Mouse (Mus musculus): Measurements from ENCODE around the gene Rbks.

The Rbks gene

DNA sequence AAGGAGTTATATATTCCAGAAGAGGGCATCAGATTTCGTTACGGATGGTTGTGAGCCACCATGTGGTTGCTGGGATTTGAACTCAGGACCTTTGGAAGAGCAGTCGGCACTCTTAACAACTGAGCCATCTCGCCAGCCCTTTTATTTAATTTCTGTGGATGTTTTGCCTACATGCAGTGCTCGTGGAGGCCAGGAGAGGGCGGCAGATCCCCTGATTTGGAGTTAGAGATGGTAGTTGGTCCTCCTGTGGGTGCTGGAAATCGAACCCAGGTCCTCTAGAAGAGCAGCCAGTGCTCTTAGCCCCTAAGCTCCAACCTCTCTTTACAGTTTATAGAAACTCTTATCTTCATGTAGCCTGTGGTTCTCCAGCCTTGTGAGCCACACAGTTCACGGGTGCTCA lies 108.8 kb downstream of the Rbks start:
- in situ Hi-C loops (cut with MboI, MseI): loop anchor here (10.0 kb wide), 2 partner anchors 106 to 556 kb away; partner anchors contain the start of genes Babam2 (in 1 of the 2) and Rbks (in 1 of the 2)

DNA sequence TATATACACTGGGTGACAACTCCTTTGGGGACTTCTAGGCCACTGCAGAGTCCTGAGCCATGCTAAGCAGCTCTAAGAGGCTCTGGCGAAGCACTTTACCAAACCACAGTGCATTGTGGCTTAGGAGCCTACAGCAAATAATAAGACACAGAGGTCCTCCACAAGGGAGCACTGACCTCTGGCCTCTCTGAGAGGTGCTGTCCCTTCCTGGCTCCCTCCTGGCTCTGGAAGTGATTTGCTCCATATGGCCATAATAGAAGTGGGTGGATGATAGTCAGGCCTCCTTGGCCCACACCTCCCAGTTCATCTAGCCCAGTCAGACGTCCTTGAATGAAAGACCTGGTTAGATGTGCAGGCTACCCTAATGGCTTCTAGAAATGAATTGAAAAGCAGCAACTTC lies 109.4 kb downstream of the Rbks start:
- in situ Hi-C loops (cut with MboI, MseI): loop anchor here (10.0 kb wide), 2 partner anchors 107 to 557 kb away; partner anchors contain the start of genes Babam2 (in 1 of the 2) and Rbks (in 1 of the 2)

DNA sequence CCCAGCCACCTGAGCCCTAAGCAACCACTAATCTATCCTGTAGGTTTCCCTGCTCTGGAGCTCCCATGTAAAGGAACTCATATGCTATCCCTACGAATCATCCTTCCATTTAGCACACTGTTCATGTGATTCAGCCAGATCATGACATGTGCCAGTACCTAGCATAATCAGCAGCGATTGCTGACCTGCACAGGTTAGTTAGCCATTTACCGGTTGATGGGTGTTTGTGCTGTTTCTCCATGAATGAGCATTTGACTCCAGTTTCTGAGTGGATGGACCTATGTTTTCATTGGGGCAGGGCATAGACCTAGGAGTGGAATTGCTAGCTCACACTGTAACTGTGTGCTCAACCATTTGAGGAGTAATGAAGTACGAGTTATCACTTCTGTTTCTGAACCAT lies 111.9 kb downstream of the Rbks start:
- in situ Hi-C loops (cut with MboI, MseI): loop anchor here (10.0 kb wide), 2 partner anchors 109 to 559 kb away; partner anchors contain the start of genes Babam2 (in 1 of the 2) and Rbks (in 1 of the 2)

DNA sequence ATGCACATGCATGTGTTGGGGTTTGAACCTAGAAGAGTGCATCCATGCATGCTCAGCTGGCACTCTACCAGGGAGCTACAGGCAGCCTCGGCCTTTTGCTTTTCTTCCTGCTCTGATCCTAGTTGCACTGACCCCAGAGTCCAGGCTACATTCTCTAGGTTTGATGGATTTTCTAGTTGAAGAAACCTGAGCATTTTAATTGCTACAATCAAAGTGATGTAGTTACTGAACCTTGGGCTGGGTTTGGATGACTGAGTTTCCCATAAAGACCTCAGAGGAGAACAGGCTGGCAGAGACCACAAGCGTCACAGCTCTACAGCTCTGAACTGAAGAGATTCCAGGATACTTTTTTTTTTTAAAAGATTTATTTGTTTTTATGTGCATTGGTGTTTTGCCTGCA lies 114.2 kb downstream of the Rbks start:
- in situ Hi-C loops (cut with MboI, MseI): loop anchor here (10.0 kb wide), 2 partner anchors 112 to 562 kb away; partner anchors contain the start of genes Babam2 (in 1 of the 2) and Rbks (in 1 of the 2)

DNA sequence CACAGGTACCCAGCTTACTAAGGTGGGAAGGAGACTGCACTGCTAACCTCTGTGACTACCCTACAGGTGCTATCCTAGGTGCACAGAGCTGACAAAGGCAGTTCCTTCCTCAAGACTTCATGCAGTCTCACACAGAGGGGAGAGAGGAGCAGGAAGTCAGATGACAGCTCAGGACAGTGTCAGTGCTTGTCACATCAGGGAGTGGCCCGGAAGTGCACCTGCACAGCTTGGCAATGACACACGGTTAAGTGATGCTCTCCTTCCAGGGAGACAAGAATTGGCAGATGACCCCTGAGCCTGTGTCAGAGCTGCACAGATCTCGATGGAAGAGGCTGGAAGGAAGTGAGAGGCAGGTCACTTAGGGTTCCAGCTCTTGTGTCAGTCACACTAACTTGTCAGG lies 115.5 kb downstream of the Rbks start:
- in situ Hi-C loops (cut with MboI, MseI): loop anchor here (10.0 kb wide), 2 partner anchors 113 to 563 kb away; partner anchors contain the start of genes Babam2 (in 1 of the 2) and Rbks (in 1 of the 2)

DNA sequence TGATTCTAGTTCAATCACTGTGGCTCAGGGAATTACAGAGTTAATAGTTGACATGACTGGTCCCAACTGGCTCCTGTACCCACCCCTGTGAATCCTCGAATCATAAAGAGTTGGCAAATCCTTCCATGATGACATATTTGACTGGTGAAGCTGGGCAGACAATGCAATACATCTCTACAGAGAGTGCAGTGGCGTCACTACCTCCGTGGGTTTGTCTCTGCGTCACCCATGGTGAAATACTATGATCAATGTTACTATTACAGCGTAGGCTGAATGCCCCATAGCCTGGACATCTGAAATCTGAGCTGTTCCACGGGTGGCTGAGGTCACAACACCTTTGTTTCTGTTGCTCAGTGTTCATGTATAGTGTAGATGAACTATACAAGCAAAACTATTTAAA lies 116.2 kb downstream of the Rbks start:
- in situ Hi-C loops (cut with MboI, MseI): loop anchor here (10.0 kb wide), 2 partner anchors 114 to 564 kb away; partner anchors contain the start of genes Babam2 (in 1 of the 2) and Rbks (in 1 of the 2)

DNA sequence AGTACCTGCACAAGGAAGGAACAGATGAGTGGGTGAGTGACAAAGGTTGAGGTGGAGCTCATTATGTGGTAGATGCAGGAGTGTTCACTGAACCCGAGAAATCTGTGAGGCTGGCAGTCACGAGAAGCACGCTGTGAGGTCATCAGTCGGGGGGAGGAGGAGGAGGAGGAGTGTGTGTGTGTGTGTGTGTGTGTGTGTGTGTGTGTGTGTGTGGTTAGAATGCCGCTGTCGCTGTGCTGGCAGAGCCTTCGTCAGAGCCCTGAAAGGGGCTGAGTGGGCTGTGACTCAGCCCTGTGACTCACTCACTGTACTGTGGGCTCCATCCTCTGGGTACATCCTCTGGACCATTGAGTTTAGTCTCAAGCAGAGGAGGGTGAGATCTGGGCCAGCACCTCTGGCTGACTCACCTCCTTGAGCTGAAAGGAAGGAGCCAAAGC lies 120.9 kb downstream of the Rbks start:
- in situ Hi-C loops (cut with MboI, MseI): loop anchor here in 1 of 2 experiments (10.0 kb wide), 1 partner anchor 288 kb away; no protein-coding TSS in a partner anchor

All from T-helper 17 cell (primary cell).